Mouse (Mus musculus) splenic B cell, adult 2 months (primary cell): Measurements from ENCODE around the gene Slc7a8.

ENCODE experiments used
- DNase-seq: peaks from one replicate; pipeline ENCODE4 v3.0.0-alpha.2; 2011; ENCODE audit warnings: low read depth, low spot score
- H3K27me3 ChIP-seq: 2 replicates; pipeline ENCODE4 v1.6.1; 2012; ENCODE audit warnings: mild to moderate bottlenecking, low read length, moderate library complexity, mixed read lengths; ENCODE audit not compliant: control insufficient read depth, poor library complexity, insufficient read depth, severe bottlenecking
- H3K36me3 ChIP-seq: 2 replicates; pipeline ENCODE4 v1.6.1; 2012; ENCODE audit warnings: mild to moderate bottlenecking, low read length, moderate library complexity, mixed read lengths; ENCODE audit not compliant: control insufficient read depth, poor library complexity, insufficient read depth, severe bottlenecking

Slc7a8 gene

GRCm38 (mm10) chr14:54736555-54737552 lies 44.9 kb downstream of the Slc7a8 start:
- Histone ChIP-seq H3K27me3 (no peaks in the 10 kb centered on the region; the same call in 1 of the 2 replicates), H3K36me3 (no peaks in the 10 kb centered on the region)
- DNase-seq: no peak

- Histone ChIP-seq H3K36me3 (no peaks in the 10 kb centered on the region), H3K27me3 (no peaks in the 10 kb centered on the region; the same call in 1 of the 2 replicates)
- DNase-seq: no peak
Observed at GRCm38 (mm10) chr14:54735221-54735620, 46.5 kb downstream of the Slc7a8 start.

GRCm38 (mm10) chr14:54734004-54734403 lies 47.7 kb downstream of the Slc7a8 start:
- no peak for DNase-seq
- no peaks in the 10 kb centered on the region; the same call in 1 of the 2 replicates for H3K27me3 ChIP-seq
- H3K36me3 ChIP-seq: no peaks in the 10 kb centered on the region

- DNase-seq: no peak
- Histone ChIP-seq H3K36me3 (no peaks in the 10 kb centered on the region), H3K27me3 (no peaks in the 10 kb centered on the region; the same call in 1 of the 2 replicates)
Observed at GRCm38 (mm10) chr14:54732206-54732605, 49.5 kb downstream of the Slc7a8 start.

- DNase-seq: no peak
- H3K27me3 ChIP-seq: no peaks in the 10 kb centered on the region
Observed at GRCm38 (mm10) chr14:54730305-54730704, 51.4 kb downstream of the Slc7a8 start.

GRCm38 (mm10) chr14:54728823-54729653 lies 52.7 kb downstream of the Slc7a8 start:
- Histone ChIP-seq H3K36me3 (no peaks in the 10 kb centered on the region), H3K27me3 (no peaks in the 10 kb centered on the region)
- DNase-seq: no peak

More at GRCm38 (mm10) chr14:54730305-54730704, 51.4 kb downstream of the Slc7a8 start:
- no peaks in the 10 kb centered on the region for H3K36me3 ChIP-seq

- no peak for DNase-seq
- Histone ChIP-seq H3K27me3 (no peaks in the 10 kb centered on the region), H3K36me3 (no peaks in the 10 kb centered on the region)
Observed at GRCm38 (mm10) chr14:54727565-54727964, 54.2 kb downstream of the Slc7a8 start.

- Histone ChIP-seq H3K36me3 (no peaks in the 10 kb centered on the region), H3K27me3 (no peaks in the 10 kb centered on the region)
- DNase-seq: no peak
Observed at GRCm38 (mm10) chr14:54724049-54724448, 57.7 kb downstream of the Slc7a8 start.

- no peaks in the 10 kb centered on the region for H3K27me3 ChIP-seq
- DNase-seq: no peak
- H3K36me3 ChIP-seq: no peaks in the 10 kb centered on the region
Observed at GRCm38 (mm10) chr14:54721711-54722110, 60.0 kb downstream of the Slc7a8 start.

GRCm38 (mm10) chr14:54720654-54721350 lies 60.9 kb downstream of the Slc7a8 start:
- H3K27me3 ChIP-seq: no peaks in the 10 kb centered on the region
- H3K36me3 ChIP-seq: no peaks in the 10 kb centered on the region
- DNase-seq: no peak

- no peaks in the 10 kb centered on the region for H3K36me3 ChIP-seq
- DNase-seq: no peak
Observed at GRCm38 (mm10) chr14:54720041-54720440, 61.7 kb downstream of the Slc7a8 start.

GRCm38 (mm10) chr14:54715402-54715801 lies 66.3 kb downstream of the Slc7a8 start:
- no peaks in the 10 kb centered on the region for H3K27me3 ChIP-seq
- no peaks in the 10 kb centered on the region for H3K36me3 ChIP-seq
- no peak for DNase-seq

More at GRCm38 (mm10) chr14:54720041-54720440, 61.7 kb downstream of the Slc7a8 start:
- no peaks in the 10 kb centered on the region for H3K27me3 ChIP-seq

- peak; percentile 29 for DNase-seq
- H3K27me3 ChIP-seq: no peaks in the 10 kb centered on the region
- no peaks in the 10 kb centered on the region for H3K36me3 ChIP-seq
Observed at GRCm38 (mm10) chr14:54714617-54715081, 67.1 kb downstream of the Slc7a8 start.

- peak; percentile 79 for DNase-seq
Observed at GRCm38 (mm10) chr14:54714121-54714520, 67.6 kb downstream of the Slc7a8 start.

More at GRCm38 (mm10) chr14:54714121-54714520, 67.6 kb downstream of the Slc7a8 start:
- Histone ChIP-seq H3K27me3 (no peaks in the 10 kb centered on the region), H3K36me3 (no peaks in the 10 kb centered on the region)
